Mouse (Mus musculus): Measurements from ENCODE around the gene Lrba.

DNA sequence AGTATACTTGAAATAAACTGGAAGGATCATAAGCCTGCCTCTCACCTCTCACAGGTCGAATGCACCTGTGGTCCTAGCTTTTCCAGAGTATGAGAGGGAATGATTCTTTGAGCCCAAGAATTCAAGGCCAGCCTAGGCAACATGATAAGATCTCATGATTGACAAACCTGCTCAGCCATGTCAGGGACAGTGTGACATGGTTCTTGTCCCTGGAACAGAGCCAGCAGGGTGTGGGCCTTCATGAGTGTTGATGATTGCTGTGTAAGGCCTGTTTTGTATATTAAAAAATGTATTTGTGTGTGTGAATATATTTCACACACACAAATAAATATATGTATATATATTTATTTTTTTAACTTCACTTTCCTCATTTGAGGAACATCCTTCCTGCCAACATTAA is 29.3 kb downstream of the Lrba start:
- no peak for TF ChIP-seq ZKSCAN1 (IDR thresholded peaks at IDR 0.05; ENCODE audit: borderline replicate concordance, low read depth, low read length)
- no peak for TF ChIP-seq RAD21 (IDR thresholded peaks at IDR 0.05; ENCODE audit: low read depth, low read length)
- TF ChIP-seq MAX (IDR thresholded peaks at IDR 0.05; ENCODE audit: low read length): no peak
- no peak for TF ChIP-seq ZNF384 (IDR thresholded peaks at IDR 0.05; ENCODE audit: low read depth, low read length)
- TF ChIP-seq GABPA (IDR thresholded peaks at IDR 0.05; ENCODE audit: insufficient replicate concordance, low read depth, low read length): no peak
- TF ChIP-seq POLR2A (IDR thresholded peaks at IDR 0.05; ENCODE audit: low read depth, low read length): no peak
- no peak for TF ChIP-seq NRF1 (IDR thresholded peaks at IDR 0.05; ENCODE audit: low read depth, low read length)
- TF ChIP-seq ZC3H11A (IDR thresholded peaks at IDR 0.05; ENCODE audit: low read depth, low read length): no peak
- no peak for TF ChIP-seq CTCF (conservative IDR thresholded peaks at IDR 0.05 in 1 of 2, IDR thresholded peaks at IDR 0.05 in 1 of 2; ENCODE audit: low read depth in 2 of 2, low read length in 2 of 2)
- TF ChIP-seq ELF1 (IDR thresholded peaks at IDR 0.05; ENCODE audit: low read depth, low read length): no peak
- TF ChIP-seq ZMIZ1 (IDR thresholded peaks at IDR 0.05; ENCODE audit: low read depth, low read length): no peak
- no peak for TF ChIP-seq SIN3A (IDR thresholded peaks at IDR 0.05; ENCODE audit: low read length)
- TF ChIP-seq MXI1 (IDR thresholded peaks at IDR 0.05; ENCODE audit: low read depth, low read length): no peak

All from CH12.LX (cell line).